Mouse (Mus musculus): ENCODE measurements at regions not wholly inside any gene's neighbourhood (a gene's known extent, or its start where the extent isn't known, plus 50 kb on each side); places are given as distances from the start of the nearest gene placed in this dataset.

- TF ChIP-seq CTCF (conservative IDR thresholded peaks at IDR 0.05; ENCODE audit: low read length) (no peak), NANOG (IDR thresholded peaks at IDR 0.05; ENCODE audit: borderline replicate concordance, low read length) (no peak), POU5F1 (IDR thresholded peaks at IDR 0.05; ENCODE audit: borderline replicate concordance, low read length) (no peak)
These were observed 114.8 kb downstream of the Ddx1 start for GRCm38 (mm10) chr12:13134168-13134567.
